Mouse (Mus musculus): ENCODE data around the gene Sulf2. TPM values are rescaled to one million over a fixed set of nuclear protein-coding genes. Genes with fewer than 3 reads are reported as not detected.

Sulf2 gene
- 73.6 and 101 TPM in 2 replicates for polyA plus RNA-seq (2015; fragmentation: Nextera tagmentation; extraction: Ambion mirVana)

GRCm38 (mm10) chr2:166155454-166155815 is at the start of gene Sulf2:
TSS of gene Sulf2 (minus strand) at chr2:166155663.
- ATAC-seq = peak; percentile 72
- H3K27me3 ChIP-seq (replicated peaks; ENCODE audit: control insufficient read depth, insufficient read depth, low read length) = 0 out of 2 replicates have a peak, but pooled peaks cover 3% of the 10 kb centered on the region
- H3K9ac ChIP-seq (ENCODE audit: low read depth, low read length) = peak within 1 kb of the TSS; percentile 77
- WGBS = under 1% methylated on average over 23 of the region's 23 CpGs
- peak within 1 kb of the TSS; percentile 88 for H3K4me2 ChIP-seq (ENCODE audit: low read length)
- no peaks in the 10 kb centered on the region for H3K36me3 ChIP-seq (ENCODE audit: control insufficient read depth, insufficient read depth, low read length)
- peak within 1 kb of the TSS; percentile 70 for H3K27ac ChIP-seq (ENCODE audit: low read depth, low read length)
- peaks cover 36% of the 10 kb centered on the region for H3K4me1 ChIP-seq (ENCODE audit: control insufficient read depth, insufficient read depth, low read depth, low read length)
- H3K4me3 ChIP-seq (ENCODE audit: low read length) = peak within 1 kb of the TSS; percentile 67
- no peaks in the 10 kb centered on the region for H3K9me3 ChIP-seq (ENCODE audit: control insufficient read depth, low read length)

GRCm38 (mm10) chr2:166204174-166204573 is 48.7 kb upstream of the Sulf2 start:
- Histone ChIP-seq H3K9ac (ENCODE audit: low read depth, low read length) (no peak overlapping the region), H3K4me1 (ENCODE audit: control insufficient read depth, insufficient read depth, low read depth, low read length) (no peaks in the 10 kb centered on the region; the same call in 1 of the 2 replicates), H3K4me3 (ENCODE audit: low read length) (no peak overlapping the region), H3K27me3 (replicated peaks; ENCODE audit: control insufficient read depth, insufficient read depth, low read length) (no peaks in the 10 kb centered on the region; the same call in none of the 2 replicates), H3K36me3 (ENCODE audit: control insufficient read depth, insufficient read depth, low read length) (no peaks in the 10 kb centered on the region), H3K4me2 (ENCODE audit: low read length) (no peak overlapping the region), H3K9me3 (ENCODE audit: control insufficient read depth, low read length) (no peaks in the 10 kb centered on the region), H3K27ac (ENCODE audit: low read depth, low read length) (no peak overlapping the region)
- 87% methylated on average over 13 of the region's 13 CpGs for WGBS
- no peak for ATAC-seq

- H3K9me3 ChIP-seq (ENCODE audit: control insufficient read depth, low read length) = no peaks in the 10 kb centered on the region
- H3K27me3 ChIP-seq (replicated peaks; ENCODE audit: control insufficient read depth, insufficient read depth, low read length) = no peaks in the 10 kb centered on the region; the same call in none of the 2 replicates
- no peak overlapping the region for H3K4me3 ChIP-seq (ENCODE audit: low read length)
- no peaks in the 10 kb centered on the region for H3K36me3 ChIP-seq (ENCODE audit: control insufficient read depth, insufficient read depth, low read length)
- no peak for ATAC-seq
- WGBS = 78% methylated on average over 12 of the region's 12 CpGs
- H3K27ac ChIP-seq (ENCODE audit: low read depth, low read length) = no peak overlapping the region
- H3K4me1 ChIP-seq (ENCODE audit: control insufficient read depth, insufficient read depth, low read depth, low read length) = no peaks in the 10 kb centered on the region; the same call in 1 of the 2 replicates
- H3K4me2 ChIP-seq (ENCODE audit: low read length) = no peak overlapping the region
- H3K9ac ChIP-seq (ENCODE audit: low read depth, low read length) = no peak overlapping the region
Observed at GRCm38 (mm10) chr2:166203647-166204046, 48.2 kb upstream of the Sulf2 start.

GRCm38 (mm10) chr2:166197964-166198363 is 42.5 kb upstream of the Sulf2 start:
- no peaks in the 10 kb centered on the region; the same call in none of the 2 replicates for H3K27me3 ChIP-seq (replicated peaks; ENCODE audit: control insufficient read depth, insufficient read depth, low read length)
- no peak for ATAC-seq
- H3K9ac ChIP-seq (ENCODE audit: low read depth, low read length) = no peak overlapping the region
- no peaks in the 10 kb centered on the region for H3K9me3 ChIP-seq (ENCODE audit: control insufficient read depth, low read length)
- 50% methylated on average over 7 of the region's 7 CpGs for WGBS
- H3K4me3 ChIP-seq (ENCODE audit: low read length) = no peak overlapping the region
- H3K4me1 ChIP-seq (ENCODE audit: control insufficient read depth, insufficient read depth, low read depth, low read length) = no peaks in the 10 kb centered on the region
- no peak overlapping the region for H3K4me2 ChIP-seq (ENCODE audit: low read length)
- H3K36me3 ChIP-seq (ENCODE audit: control insufficient read depth, insufficient read depth, low read length) = no peaks in the 10 kb centered on the region
- no peak overlapping the region for H3K27ac ChIP-seq (ENCODE audit: low read depth, low read length)

- no peak overlapping the region for H3K9ac ChIP-seq (ENCODE audit: low read depth, low read length)
- H3K4me3 ChIP-seq (ENCODE audit: low read length) = no peak overlapping the region
- ATAC-seq = no peak
- no peaks in the 10 kb centered on the region for H3K36me3 ChIP-seq (ENCODE audit: control insufficient read depth, insufficient read depth, low read length)
- H3K27me3 ChIP-seq (replicated peaks; ENCODE audit: control insufficient read depth, insufficient read depth, low read length) = no peaks in the 10 kb centered on the region; the same call in none of the 2 replicates
- H3K4me1 ChIP-seq (ENCODE audit: control insufficient read depth, insufficient read depth, low read depth, low read length) = no peaks in the 10 kb centered on the region
- no peak overlapping the region for H3K4me2 ChIP-seq (ENCODE audit: low read length)
- H3K27ac ChIP-seq (ENCODE audit: low read depth, low read length) = no peak overlapping the region
- WGBS = 72% methylated on average over 6 of the region's 6 CpGs
- H3K9me3 ChIP-seq (ENCODE audit: control insufficient read depth, low read length) = no peaks in the 10 kb centered on the region
Observed at GRCm38 (mm10) chr2:166197064-166197463, 41.6 kb upstream of the Sulf2 start.

GRCm38 (mm10) chr2:166196080-166196786 is 40.8 kb upstream of the Sulf2 start:
- Histone ChIP-seq H3K4me2 (ENCODE audit: low read length) (no peak overlapping the region), H3K4me1 (ENCODE audit: control insufficient read depth, insufficient read depth, low read depth, low read length) (no peaks in the 10 kb centered on the region), H3K9ac (ENCODE audit: low read depth, low read length) (no peak overlapping the region), H3K4me3 (ENCODE audit: low read length) (no peak overlapping the region), H3K27me3 (replicated peaks; ENCODE audit: control insufficient read depth, insufficient read depth, low read length) (no peaks in the 10 kb centered on the region; the same call in none of the 2 replicates), H3K27ac (ENCODE audit: low read depth, low read length) (no peak overlapping the region), H3K36me3 (ENCODE audit: control insufficient read depth, insufficient read depth, low read length) (no peaks in the 10 kb centered on the region), H3K9me3 (ENCODE audit: control insufficient read depth, low read length) (no peaks in the 10 kb centered on the region)
- ATAC-seq = no peak
- WGBS = 67% methylated on average over 13 of the region's 13 CpGs

GRCm38 (mm10) chr2:166195041-166195440 is 39.6 kb upstream of the Sulf2 start:
- 77% methylated on average over 6 of the region's 6 CpGs for WGBS
- H3K9me3 ChIP-seq (ENCODE audit: control insufficient read depth, low read length) = no peaks in the 10 kb centered on the region
- no peak overlapping the region for H3K4me3 ChIP-seq (ENCODE audit: low read length)
- H3K9ac ChIP-seq (ENCODE audit: low read depth, low read length) = no peak overlapping the region
- no peaks in the 10 kb centered on the region; the same call in 1 of the 2 replicates for H3K27me3 ChIP-seq (replicated peaks; ENCODE audit: control insufficient read depth, insufficient read depth, low read length)
- no peak for ATAC-seq
- H3K4me1 ChIP-seq (ENCODE audit: control insufficient read depth, insufficient read depth, low read depth, low read length) = no peaks in the 10 kb centered on the region
- H3K36me3 ChIP-seq (ENCODE audit: control insufficient read depth, insufficient read depth, low read length) = no peaks in the 10 kb centered on the region
- H3K4me2 ChIP-seq (ENCODE audit: low read length) = no peak overlapping the region
- no peak overlapping the region for H3K27ac ChIP-seq (ENCODE audit: low read depth, low read length)

- Histone ChIP-seq H3K4me3 (ENCODE audit: low read length) (no peak overlapping the region), H3K9me3 (ENCODE audit: control insufficient read depth, low read length) (no peaks in the 10 kb centered on the region), H3K4me2 (ENCODE audit: low read length) (no peak overlapping the region), H3K36me3 (ENCODE audit: control insufficient read depth, insufficient read depth, low read length) (no peaks in the 10 kb centered on the region), H3K27ac (ENCODE audit: low read depth, low read length) (no peak overlapping the region), H3K9ac (ENCODE audit: low read depth, low read length) (no peak overlapping the region), H3K27me3 (replicated peaks; ENCODE audit: control insufficient read depth, insufficient read depth, low read length) (no peaks in the 10 kb centered on the region), H3K4me1 (ENCODE audit: control insufficient read depth, insufficient read depth, low read depth, low read length) (no peaks in the 10 kb centered on the region)
- 67% methylated on average over 16 of the region's 16 CpGs for WGBS
- no peak for ATAC-seq
Observed at GRCm38 (mm10) chr2:166194112-166194758, 38.8 kb upstream of the Sulf2 start.

GRCm38 (mm10) chr2:166193509-166193908 is 38.0 kb upstream of the Sulf2 start:
- WGBS = 79% methylated on average over 3 of the region's 3 CpGs
- no peaks in the 10 kb centered on the region for H3K9me3 ChIP-seq (ENCODE audit: control insufficient read depth, low read length)
- no peaks in the 10 kb centered on the region for H3K27me3 ChIP-seq (replicated peaks; ENCODE audit: control insufficient read depth, insufficient read depth, low read length)
- H3K4me3 ChIP-seq (ENCODE audit: low read length) = no peak overlapping the region
- H3K4me1 ChIP-seq (ENCODE audit: control insufficient read depth, insufficient read depth, low read depth, low read length) = no peaks in the 10 kb centered on the region
- H3K27ac ChIP-seq (ENCODE audit: low read depth, low read length) = no peak overlapping the region
- no peak overlapping the region for H3K4me2 ChIP-seq (ENCODE audit: low read length)
- H3K9ac ChIP-seq (ENCODE audit: low read depth, low read length) = no peak overlapping the region
- no peaks in the 10 kb centered on the region for H3K36me3 ChIP-seq (ENCODE audit: control insufficient read depth, insufficient read depth, low read length)
- no peak for ATAC-seq

Data from hindbrain, embryonic 16.5 days (tissue).